In the genomic region with DNA sequence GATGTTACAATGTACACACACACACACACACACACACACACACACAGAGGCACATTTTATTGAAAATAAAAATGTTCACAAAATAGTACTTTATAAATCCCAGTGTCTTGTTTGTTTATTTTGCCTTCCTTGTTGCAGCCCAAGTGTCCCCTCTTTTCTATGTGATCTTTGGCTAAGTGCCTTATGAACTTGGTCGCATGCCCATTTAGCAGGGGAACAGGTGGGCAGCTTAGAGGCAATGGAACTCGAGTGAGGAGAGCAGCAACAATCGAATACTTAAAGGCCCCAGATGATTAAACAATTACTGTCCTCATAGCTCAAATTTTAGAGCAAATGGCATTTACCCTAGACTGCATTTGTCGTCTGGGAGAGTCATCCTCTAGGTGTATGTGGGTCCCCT, we compare ENCODE assay signal across 21 mouse cellular contexts.
DNase-seq lines count a peak whose midpoint lies in the region; TF ChIP-seq lines count a peak whose summit lies in the region.
"Had no signal": no experiment of that assay in that cellular context is flagged by ENCODE, and none has a peak within 500 bp of the region (broad histone marks: within the 10 kb centered on the region; RNA-seq: fewer than 3 reads in every experiment).

No protein-coding gene starts in this region.

- no peak overlapping the region for H3K27ac ChIP-seq in heart, embryonic 10.5 days
- H3K27ac ChIP-seq: forebrain, embryonic 10.5 days; forebrain, embryonic 13.5 days; gastrocnemius, adult 2 months; heart, embryonic 13.5 days; hindbrain, embryonic 12.5 days; hindbrain, embryonic 15.5 days; intestine, embryonic 15.5 days had no signal

- no peaks in the 10 kb centered on the region for H3K4me1 ChIP-seq in heart, embryonic 10.5 days
- H3K4me1 ChIP-seq: heart, embryonic 13.5 days; hindbrain, embryonic 12.5 days; intestine, embryonic 15.5 days had no signal

- H3K9me3 ChIP-seq in heart, embryonic 10.5 days = no peaks in the 10 kb centered on the region
- H3K9me3 ChIP-seq: forebrain, embryonic 10.5 days; forebrain, embryonic 13.5 days; heart, embryonic 13.5 days; hindbrain, embryonic 12.5 days; hindbrain, embryonic 15.5 days; intestine, embryonic 15.5 days had no signal

- no peaks in the 10 kb centered on the region for H3K36me3 ChIP-seq in heart, embryonic 10.5 days
- H3K36me3 ChIP-seq: forebrain, embryonic 10.5 days; heart, embryonic 13.5 days; hindbrain, embryonic 12.5 days; hindbrain, embryonic 15.5 days; intestine, embryonic 15.5 days had no signal

- WGBS in heart, embryonic 10.5 days = 72% methylated on average over 4 of the region's 4 CpGs

- intact Hi-C loops in left cerebral cortex, postnatal 4 days (cut with DNase I) = no loop called here
- intact Hi-C loops in left cerebral cortex, postnatal 25 days (cut with DNase I) = no loop called here

- no peaks in the 10 kb centered on the region for H3K27me3 ChIP-seq in heart, embryonic 10.5 days (ENCODE audit: insufficient read depth, poor library complexity, severe bottlenecking)
- H3K27me3 ChIP-seq: heart, embryonic 13.5 days; hindbrain, embryonic 12.5 days; hindbrain, embryonic 15.5 days; intestine, embryonic 15.5 days had no signal

- no peak for TF ChIP-seq CTCF in brain, embryonic 14.5 days (IDR thresholded peaks at IDR 0.05; ENCODE audit: borderline replicate concordance, extremely low read depth, insufficient read depth, insufficient read length)

- peak; percentile 25 for DNase-seq in heart, adult 11 months
- DNase-seq in heart, embryonic 10.5 days (ENCODE audit: low spot score) = no peak
- peak; percentile 71 for DNase-seq in left cerebral cortex, postnatal 4 days
- no peak for DNase-seq in left cerebral cortex, postnatal 25 days (ENCODE audit: low spot score in 2 of 2)
- peak; percentile 42 for DNase-seq in brain, embryonic 14.5 days (ENCODE audit: low read depth)
- DNase-seq in gastrocnemius, adult 18-20 months (ENCODE audit: low spot score) = no peak
- DNase-seq: adrenal gland, adult 2 months; adrenal gland, postnatal 14 days; cerebellum, adult 18-20 months; cerebellum, adult 9-11 months; gastrocnemius, adult 2 months; gastrocnemius, postnatal 14 days; heart, adult 18-20 months; heart, postnatal 14 days; heart, postnatal 4 days had no signal

- no peak for TF ChIP-seq POLR2A in brain, embryonic 14.5 days (IDR thresholded peaks at IDR 0.05; ENCODE audit: borderline replicate concordance, extremely low read depth, insufficient read depth, insufficient read length, poor library complexity, severe bottlenecking)

- H3K4me3 ChIP-seq in heart, embryonic 10.5 days = no peak overlapping the region
- H3K4me3 ChIP-seq: forebrain, embryonic 10.5 days; forebrain, embryonic 13.5 days; gastrocnemius, adult 2 months; heart, embryonic 13.5 days; hindbrain, embryonic 12.5 days; hindbrain, embryonic 15.5 days; intestine, embryonic 15.5 days had no signal

Comparison
In these comparisons a context has a peak if more than half of its experiments do, and no peak if none do; other contexts are left out.
1. DNase-seq: peak in heart, adult 11 months (single experiment), left cerebral cortex, postnatal 4 days (single experiment) and brain, embryonic 14.5 days (single experiment); none in heart, embryonic 10.5 days (single experiment), left cerebral cortex, postnatal 25 days (0 of 2) and gastrocnemius, adult 18-20 months (single experiment).